Mouse (Mus musculus) cerebellum, postnatal 36 days (tissue): ENCODE data around the gene Gls.

Experiments
- DNase-seq, 2 experiments: peaks; one replicate each; pipeline ENCODE4 v3.0.0; 2021 to 2022; ENCODE audit warnings: mixed read lengths in 2 of 2

Gls gene

DNA sequence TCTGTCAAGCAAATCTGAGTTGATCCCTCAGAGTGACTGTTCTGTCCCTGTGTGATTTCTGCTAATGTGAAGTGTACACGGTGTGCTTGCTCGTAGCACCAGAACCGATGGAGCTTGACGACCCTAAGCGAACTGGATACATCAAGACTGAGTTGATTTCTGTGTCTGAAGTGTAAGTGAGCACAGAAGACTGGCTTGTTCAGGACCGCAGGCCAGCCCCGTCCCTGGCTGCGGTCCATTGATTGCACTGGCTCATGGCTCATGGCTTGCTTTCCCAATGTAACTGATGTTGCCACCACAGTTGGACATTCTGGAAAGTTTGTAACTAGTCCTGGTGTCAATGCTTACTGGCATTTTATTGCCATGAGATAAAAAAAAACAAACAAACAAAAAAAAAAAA lies 78.1 kb downstream of the Gls start:
- no peak for DNase-seq

DNA sequence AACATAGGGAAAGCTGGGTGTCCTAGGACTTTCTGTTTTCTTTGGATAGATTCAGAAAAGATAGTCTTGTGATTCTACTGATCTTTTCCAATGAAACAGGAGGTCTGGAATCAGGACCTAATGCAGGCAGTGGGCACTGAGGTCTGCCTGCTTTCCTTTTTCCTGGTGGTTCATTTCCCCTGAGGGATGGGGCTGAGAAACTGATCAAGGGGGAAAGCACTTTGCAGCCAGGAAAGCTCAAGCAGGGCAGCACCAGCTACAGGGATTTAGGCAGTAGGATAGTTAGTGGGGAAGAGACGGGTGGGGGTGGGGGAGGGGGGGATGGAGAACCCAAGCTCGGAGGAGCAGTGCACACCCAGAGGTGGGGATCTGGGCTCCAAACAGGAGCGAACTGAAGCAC lies 80.1 kb downstream of the Gls start:
- no peak for DNase-seq

DNA sequence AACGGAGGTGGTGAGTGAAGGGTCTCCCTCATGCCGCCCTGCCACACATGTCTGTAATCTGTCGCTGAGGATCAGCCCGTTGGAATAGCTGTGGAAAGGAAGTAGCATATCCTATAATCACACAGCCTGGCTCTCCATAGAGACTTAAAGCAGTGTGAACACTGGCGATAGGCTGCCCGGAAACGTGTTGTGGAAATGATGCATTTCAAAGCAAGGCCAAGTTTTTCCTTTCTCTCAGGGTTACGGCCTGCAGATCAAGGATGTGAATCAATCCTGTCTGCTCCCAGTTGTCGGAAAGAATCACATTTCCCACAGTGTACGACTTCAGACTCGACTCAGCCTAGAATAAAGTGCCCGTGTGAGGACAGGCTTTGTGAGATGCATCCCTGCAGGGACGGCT lies 80.7 kb downstream of the Gls start:
- no peak for DNase-seq

DNA sequence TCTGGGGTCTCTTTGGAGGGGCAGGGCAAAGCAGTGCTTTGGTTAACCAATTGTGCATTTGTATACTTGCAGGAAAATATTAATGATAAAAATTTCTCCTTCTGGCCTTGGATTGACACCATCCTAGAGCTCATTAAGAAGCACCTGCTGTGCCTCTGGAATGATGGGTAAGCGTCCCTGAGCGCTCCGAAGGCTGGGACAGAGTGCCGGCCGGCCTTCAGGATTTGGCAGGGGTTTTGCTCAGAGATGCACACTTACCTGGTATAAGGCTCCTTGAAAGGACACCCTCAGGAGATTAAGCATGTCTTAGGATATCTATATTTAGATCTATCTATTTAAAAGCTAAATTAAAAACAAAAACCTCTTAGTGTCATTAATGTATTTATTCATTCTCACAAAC lies 81.9 kb downstream of the Gls start:
- DNase-seq, result no peak

DNA sequence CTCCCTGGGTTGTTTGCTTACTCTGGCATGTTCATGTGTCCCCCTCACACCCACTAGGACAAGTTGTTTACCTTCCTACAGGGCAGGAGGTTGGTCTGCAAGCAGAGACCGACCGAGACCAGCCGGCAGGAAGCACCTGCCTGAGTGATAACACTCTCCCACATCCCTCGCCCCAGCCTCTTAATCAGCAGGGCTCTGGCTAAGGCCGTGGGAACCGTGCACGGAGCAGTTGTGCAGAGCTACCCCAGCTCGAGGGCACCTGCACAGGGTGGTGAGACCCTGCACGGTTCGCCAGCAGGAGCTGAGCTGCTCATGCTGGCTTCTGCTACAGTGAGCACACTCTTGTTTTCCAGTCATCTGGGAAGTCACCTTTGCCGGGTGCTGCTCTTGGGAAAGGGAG lies 82.4 kb downstream of the Gls start:
- DNase-seq, result peak; percentile 22 to 40

DNA sequence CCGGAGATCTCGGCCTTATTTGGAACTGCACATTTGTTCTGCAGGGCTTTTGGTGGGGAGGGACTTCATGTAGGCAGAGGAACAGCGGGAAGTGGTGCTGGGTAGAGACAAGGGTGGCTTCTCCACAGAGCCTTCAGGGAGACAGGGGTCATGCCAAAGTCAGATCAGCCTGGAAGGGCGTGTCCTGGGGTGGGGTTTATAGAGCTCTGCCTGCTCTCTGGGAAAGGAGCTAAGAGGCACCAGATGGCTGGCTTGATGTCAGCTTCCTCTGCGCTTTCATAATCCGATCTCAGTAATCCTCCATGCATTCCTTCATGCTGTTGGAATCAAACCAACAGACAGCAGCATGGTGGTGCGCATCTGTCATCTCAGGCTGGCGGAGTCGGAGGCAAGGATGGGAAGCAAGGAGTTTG lies 83.1 kb downstream of the Gls start:
- DNase-seq, result peak; percentile 82 to 83

DNA sequence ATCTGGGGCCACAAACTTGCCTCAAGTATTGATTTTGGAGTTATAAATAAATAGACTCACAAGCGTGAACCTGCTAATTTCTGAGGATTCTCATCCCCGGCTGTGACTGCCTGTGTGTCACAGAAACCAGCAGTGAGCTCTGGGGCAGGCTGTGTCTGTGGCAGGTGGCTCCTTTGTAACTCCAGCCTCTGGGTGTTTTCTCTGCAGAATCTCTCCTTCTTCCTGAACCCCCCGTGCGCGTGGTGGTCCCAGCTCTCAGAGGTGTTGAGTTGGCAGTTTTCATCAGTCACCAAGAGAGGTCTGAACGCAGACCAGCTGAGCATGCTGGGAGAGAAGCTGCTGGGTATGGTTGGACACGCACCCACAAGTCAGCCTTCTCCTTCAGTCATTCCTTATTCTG lies 84.3 kb downstream of the Gls start:
- no peak for DNase-seq

DNA sequence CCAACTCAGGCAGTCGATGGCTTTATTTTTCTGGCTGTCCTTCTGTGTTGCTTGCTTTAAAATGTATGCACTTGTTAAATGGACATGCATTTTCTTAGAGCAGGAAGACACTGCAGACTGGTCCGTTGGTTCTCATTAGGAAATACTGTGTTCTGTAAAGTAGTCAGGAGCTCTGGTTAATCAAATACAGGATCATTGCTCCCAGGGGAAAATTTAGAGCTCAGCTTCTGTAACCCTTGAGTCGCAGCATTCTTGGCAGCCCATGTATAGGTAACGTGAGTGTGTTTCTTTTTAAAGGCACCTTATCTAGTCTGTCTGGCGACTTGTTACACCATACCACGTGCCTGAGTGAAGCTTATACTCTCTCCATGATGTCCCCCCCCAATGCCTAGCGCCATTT lies 84.9 kb downstream of the Gls start:
- DNase-seq, result no peak

DNA sequence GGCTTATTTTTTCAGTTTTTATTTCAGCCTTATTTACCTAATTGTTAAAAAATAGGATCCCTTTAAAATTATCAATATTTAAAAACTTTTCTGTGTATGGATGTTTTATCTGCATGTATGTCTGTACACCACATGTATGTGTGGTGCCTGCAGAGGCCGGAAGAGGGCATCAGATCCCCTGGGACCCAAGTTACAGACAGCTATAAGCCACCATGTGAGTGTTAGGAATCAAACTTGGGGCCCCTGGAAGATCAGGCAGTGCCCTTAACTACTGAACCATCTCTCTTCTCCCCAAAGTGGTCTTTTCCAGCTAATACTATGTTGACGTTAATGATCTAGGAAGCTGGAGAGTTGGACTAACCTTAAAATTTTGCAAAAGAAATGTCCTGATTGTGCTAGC lies 85.6 kb downstream of the Gls start:
- no peak for DNase-seq

DNA sequence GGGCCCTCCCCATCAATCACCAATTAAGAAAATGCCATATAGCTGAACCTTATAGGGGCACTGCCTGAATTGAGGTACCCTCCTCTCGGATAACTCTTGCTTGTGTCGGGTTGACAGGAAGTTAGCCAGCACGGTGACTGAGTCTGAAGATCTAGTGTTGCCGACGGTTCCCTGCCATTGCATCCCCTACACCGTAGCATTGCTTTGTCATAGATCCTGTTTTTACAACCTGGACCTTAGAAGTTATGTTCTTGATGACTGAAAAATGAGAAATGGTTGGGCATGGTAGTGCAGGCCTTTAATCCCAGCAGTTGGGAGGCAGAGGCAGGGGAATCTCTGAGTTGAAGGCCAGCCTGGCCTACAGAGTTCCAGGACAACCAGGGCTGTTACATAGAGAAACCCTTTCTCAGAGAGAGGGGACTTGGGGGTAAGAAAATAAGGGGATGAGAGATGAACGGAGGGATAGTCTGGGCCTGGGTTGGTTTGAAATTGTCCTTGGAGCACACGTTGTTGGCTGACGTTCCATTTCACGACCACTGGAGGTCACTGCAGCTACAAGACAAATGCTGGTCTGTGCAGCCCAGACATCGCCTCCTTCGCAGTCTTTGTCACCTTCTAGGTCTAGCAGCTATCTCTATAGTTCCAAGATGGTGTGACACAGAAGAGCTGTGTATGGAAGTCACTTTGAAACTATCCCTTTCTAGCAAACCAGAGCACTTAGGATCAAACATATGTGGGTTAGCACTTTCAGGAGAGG lies 86.6 kb downstream of the Gls start:
- DNase-seq, result peak; percentile 71 to 79

DNA sequence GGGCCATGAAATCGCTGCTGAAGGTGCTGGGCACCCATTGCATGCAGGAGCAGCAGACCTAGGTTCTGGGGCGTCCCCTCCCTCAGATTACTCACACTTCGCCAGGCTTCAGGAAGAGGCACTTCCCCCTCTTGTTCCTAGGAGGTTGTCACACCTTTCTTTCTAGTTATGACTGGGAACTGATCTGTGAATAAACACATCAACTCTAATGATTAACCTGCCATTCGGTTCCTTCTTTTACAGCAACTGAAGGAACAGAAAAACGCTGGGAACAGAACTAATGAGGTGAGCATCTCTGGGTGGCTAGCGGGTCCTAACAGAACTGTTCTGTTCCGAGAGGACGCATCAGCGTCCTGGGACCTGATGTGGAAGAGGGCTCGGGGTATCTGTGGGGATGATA lies 88.1 kb downstream of the Gls start:
- DNase-seq, result no peak

DNA sequence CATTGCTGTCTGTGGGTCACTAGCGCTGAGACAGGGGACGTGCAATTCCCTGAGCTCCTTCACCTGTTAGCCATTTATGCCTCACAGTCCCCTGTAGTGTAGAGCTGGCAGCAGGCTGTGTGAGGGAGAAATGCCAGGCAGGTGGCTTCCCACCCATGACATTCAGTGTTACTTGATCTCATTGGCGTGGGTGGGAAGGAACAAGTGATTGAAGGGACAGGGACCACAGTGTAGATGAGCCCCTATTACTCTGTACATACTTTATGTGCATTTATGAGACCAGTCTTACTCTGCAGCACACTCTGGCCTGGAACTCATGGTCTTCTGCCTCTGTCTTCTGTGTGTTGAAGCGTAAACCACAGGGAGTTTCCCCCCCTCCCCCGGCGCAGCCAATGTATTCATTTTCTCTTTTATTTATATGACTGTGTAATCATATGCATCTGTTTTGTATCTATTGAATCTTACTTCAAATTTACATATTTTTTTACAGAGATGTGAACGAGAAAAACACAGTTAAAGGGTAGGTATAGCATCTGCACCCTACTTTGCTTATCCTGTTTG lies 89.4 kb downstream of the Gls start:
- DNase-seq, result no peak

DNA sequence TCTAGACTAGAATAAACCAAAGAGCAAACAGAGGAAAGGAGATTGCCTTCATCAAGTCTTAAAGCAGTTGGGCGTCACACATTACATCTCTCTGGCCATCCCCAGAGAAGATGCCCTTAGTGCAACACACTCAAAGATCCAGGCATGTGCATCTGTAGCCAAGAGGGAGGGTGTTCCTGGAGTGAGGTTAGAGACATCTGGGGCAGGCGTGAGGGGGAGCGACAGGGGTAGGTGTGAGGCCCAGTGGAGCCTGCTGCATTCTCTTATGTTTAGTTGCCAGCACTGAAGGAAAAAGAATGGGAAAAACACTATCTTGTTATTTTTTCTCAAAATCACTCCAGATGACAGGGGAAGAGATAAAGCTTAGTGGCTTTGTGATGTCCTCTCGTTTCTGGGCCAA lies 89.8 kb downstream of the Gls start:
- no peak for DNase-seq

DNA sequence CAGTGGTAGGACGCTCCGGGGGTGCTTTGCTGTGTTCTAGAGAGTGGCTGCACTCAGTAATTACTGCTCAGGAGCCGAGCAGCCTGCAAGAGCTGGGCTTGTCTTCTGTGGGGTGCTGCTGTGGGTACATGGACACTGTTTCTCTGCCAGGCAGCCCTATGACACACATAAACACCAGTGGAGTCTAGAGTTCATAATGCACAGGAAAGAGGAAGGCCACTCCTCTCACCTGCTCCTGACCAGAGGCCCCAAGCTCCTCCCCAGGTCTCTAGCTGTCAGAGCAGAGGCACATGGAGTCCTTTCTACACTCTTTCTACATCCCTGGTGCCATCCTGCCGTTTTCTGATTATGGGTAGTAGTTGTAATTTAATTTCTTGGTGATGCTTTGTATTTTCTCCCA lies 90.9 kb downstream of the Gls start:
- DNase-seq, result no peak

DNA sequence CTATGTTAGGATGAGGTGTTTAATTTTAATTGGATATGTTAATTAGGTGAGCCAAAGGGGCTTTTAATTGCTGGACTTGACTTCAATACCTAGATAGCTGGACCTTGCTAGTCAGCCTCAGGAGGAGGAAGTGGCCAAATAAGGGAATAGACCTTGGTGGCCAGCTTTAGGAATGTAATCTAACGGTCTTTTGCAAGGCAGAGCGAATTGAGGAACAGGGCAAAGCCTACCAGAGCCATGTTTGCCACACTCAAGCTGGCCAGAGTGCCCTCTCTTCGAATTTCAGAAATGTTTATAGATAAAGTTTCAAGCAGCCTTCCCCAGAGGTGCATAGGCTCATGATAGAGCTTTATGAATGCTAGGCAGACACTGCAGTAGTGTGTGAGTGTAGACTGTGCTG lies 91.5 kb downstream of the Gls start:
- DNase-seq, result no peak

DNA sequence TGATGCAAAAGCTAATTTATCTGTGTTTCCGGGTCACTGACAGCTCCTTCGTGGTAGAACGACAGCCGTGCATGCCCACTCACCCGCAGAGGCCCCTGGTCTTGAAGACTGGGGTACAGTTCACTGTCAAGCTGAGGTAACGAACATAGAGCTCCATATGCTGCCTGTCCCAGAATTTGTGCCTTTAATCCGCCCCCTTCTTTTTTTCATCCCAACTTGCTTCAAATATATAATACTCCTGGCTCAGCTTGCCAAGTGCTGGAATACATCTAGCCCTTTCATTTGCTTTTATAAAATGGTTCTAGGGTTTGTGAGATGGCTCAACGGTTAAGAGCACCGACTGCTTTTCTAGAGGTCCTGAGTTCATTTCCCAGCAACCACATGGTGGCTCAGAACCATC lies 92.5 kb downstream of the Gls start:
- no peak for DNase-seq

DNA sequence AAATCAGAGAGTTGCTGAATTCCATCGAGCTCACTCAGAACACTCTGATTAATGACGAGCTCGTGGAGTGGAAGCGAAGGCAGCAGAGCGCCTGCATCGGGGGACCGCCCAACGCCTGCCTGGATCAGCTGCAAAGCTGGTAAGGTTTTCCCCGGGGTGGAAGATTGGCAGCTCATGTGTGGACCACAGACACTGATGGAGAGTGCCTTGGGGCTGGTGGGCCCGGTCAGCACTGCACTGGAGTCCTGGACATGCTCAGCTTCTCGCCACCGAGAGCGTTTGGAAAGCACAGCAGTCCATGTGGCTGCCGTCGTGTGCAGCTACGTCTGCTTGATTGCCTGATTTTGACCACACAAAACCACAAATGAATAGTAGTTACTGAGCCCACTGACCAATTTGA lies 95.7 kb downstream of the Gls start:
- no peak for DNase-seq

DNA sequence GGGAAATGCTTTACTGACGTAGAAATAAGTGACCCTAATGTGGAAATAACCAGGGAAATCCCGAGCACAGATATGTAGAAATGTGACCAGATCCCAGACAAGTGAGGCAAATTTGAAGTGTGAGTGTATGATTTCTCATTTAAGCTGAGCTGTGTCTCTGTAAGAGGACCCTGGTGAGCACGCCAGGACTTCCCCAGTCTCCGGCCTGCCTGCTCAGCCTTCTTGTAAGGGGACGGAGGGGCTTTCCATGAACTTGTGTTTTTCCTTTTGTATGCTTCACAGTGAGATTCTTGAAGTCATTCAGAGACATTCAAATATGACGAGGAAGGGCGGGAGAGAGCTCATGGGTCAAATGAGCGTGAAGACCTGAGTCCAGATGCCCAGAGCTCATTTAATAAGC lies 99.8 kb downstream of the Gls start:
- DNase-seq, result no peak

DNA sequence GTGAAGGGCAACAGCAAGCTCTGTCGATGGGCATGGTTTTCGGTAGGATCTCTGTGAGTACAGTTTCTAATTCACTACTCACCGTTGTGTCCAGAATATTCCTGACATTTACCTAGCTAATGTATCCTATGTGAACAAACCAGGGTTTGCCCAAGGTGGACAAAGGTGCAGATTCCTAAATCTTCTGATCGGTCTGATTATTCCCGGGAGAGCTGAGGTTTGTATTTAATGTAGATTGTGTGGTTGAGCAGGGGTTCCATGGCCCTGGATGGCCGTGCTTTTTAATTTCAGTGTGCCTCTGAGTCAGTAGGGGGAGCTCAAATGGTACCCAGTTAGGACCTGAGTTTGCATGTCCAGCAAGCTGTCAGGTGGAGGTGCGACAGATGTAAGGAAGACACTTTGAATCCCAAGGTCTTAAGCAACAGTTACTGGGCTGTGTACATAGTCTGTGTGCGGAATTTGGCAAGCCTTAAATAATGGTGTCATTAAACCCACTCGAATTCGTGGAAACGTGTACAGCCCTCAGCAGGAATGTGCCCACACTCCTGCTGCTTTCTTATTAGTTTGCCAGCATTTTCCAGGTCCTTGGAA lies 101.2 kb downstream of the Gls start:
- no peak for DNase-seq

DNA sequence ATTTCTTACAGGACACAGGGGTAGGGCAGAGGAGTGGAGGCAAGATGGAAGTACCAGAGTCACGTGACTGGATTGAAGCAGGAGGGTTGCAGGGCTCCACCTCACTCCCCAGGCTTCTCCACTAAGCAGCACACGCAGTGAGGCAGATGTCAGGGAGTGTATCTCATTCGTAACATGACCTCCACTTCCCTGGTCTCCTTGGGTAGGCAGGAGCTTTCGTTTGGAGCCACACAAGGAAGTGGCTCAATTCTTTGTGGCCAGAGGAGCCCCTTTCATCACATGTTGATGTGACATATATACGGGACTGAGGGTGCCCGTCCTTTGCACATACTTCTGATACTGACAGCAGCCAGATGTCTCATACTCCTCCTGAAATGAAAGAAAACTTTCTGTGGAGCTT lies 103.2 kb downstream of the Gls start:
- DNase-seq, result no peak

DNA sequence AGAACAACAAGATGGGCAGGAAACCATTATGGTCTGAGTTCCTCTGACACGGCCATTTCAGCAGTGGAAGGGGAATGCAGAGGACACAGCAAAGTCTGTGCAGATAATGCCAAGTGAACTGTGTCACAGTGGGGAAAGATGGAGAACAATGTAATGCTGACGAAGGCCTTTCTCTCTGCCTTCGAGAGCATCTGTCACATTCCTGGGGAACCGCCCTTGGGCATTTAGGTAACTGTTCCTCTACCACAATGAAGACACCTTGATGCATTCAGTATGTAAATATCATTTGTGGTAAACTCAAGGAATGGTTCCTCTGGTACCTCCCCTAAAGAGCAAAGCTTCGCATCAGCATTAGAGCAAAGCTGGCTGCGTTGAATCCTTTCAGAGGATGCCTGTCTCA lies 105.7 kb downstream of the Gls start:
- no peak for DNase-seq

DNA sequence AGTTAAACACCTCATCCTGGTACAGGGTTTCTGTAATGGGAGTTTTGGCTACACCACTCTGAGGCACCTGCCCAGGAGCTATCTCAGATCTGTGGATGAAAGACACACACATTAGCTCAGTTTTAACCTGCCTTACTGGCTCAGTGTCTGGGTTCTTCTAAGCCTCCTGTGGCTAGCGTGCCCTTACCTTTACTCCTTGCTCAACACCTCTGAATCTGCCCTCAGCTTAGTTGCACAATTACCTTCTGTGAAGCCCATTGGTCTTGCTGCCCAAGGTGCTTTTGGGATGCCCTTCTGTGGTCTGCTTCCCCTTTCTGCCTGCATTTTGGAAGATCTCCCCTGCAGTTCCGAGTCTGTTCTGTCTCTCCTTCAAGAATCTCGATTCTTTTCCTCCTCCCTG lies 108.2 kb downstream of the Gls start:
- no peak for DNase-seq

DNA sequence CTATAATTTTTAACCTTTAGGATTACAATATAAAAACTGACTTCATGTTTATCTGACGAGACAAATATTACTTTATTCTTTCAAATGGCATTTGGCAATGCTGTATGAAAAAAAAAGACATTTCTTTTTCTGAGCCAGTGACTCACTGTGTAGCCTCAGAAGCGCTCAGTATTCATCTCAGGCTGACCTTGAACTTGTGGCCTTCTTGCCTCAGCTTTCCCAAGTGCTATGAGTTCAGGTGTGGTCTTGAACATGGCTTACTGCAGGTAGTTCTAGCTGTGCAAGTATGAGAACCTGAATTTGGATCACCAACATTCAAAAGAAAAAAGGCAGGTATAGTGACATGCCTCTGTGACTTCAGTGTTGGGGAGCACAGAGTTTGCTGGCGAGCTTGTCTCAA lies 112.0 kb downstream of the Gls start:
- DNase-seq, result no peak

DNA sequence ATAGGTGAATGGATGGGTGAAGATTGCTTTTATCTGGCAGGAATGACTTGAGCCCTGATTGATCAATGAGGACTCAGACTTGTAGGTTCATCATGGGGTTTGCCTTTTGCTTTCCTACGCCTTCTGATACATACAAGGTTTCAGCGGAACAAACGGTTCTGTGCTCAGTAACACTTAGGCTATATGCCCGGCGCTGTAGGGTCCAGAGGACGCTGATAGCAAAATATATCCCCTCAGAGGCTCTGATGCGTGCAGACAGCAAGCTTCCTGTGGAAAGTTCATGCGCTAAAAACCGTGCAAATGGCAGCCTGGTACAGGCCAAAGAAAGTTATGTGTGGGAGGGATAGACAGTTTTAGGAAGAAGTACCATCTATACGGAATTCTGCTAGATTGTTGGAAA lies 112.8 kb downstream of the Gls start:
- DNase-seq, result no peak

DNA sequence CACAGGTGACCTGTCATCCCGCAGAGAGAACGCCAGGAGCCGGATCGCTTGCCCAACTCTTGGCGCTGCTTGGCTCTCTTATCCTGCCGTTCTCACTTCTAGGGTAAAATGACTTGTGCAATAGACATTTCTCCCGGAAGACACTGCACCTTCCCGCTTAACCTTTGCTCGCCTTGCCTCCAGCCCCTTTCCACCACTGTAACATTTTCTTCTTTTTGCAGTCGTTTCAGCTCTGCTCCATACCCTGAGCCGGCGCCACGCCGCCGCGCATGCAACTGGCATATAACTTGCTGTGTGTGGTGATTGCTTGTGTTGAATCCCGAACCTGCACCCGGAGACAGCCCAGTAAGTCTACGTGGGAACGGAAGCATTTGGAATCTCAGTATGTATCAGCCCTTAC lies 113.3 kb downstream of the Gls start:
- no peak for DNase-seq
